Mouse (Mus musculus) kidney, embryonic 14.5 days (tissue): ENCODE data around the gene Etv6. TPM values are rescaled to one million over a fixed set of nuclear protein-coding genes. Genes with fewer than 3 reads are reported as not detected.

Experiments
- ATAC-seq: fragments of 200-750 bp; cut with Nextera tagmentation; 2 replicates; pipeline ENCODE4 v1.8.0; 2017; ENCODE audit warnings: moderate number of reproducible peaks, mild to moderate bottlenecking, moderate TSS enrichment, moderate library complexity; ENCODE audit not compliant: low FRiP score, low TSS enrichment
- H3K27ac ChIP-seq: fragments of 300-500 bp; sonication (generic); 2 replicates; pipeline ENCODE4 v1.5.1; 2014; ENCODE audit warnings: low read depth, mild to moderate bottlenecking, low read length, moderate library complexity, mixed read lengths
- H3K27me3 ChIP-seq: fragments of 300-500 bp; sonication (generic); 2 replicates; pipeline ENCODE4 v1.6.1; 2014; ENCODE audit warnings: mild to moderate bottlenecking, low read length; ENCODE audit not compliant: control insufficient read depth, insufficient read depth
- H3K36me3 ChIP-seq: fragments of 300-500 bp; sonication (generic); 2 replicates; pipeline ENCODE4 v1.6.1; 2014; ENCODE audit warnings: low read length, mixed read lengths; ENCODE audit not compliant: control insufficient read depth, insufficient read depth
- H3K4me1 ChIP-seq: fragments of 300-500 bp; sonication (generic); 2 replicates; pipeline ENCODE4 v1.6.1; 2014; ENCODE audit warnings: low read length, mixed read lengths; ENCODE audit not compliant: control insufficient read depth, insufficient read depth
- H3K4me2 ChIP-seq: fragments of 300-500 bp; sonication (generic); replicated peaks from 2 replicates; pipeline ENCODE4 v1.6.1; 2014; ENCODE audit warnings: low read depth, mild to moderate bottlenecking, low read length
- H3K4me3 ChIP-seq: fragments of 300-500 bp; sonication (generic); 2 replicates; pipeline ENCODE4 v1.5.1; 2014; ENCODE audit warnings: mild to moderate bottlenecking, low read length
- H3K9ac ChIP-seq: fragments of 300-500 bp; sonication (generic); 2 replicates; pipeline ENCODE4 v1.6.1; 2014; ENCODE audit warnings: low read depth, mild to moderate bottlenecking, low read length, moderate library complexity
- H3K9me3 ChIP-seq: fragments of 300-500 bp; sonication (generic); 2 replicates; pipeline ENCODE4 v1.6.1; 2016; ENCODE audit warnings: low read length; ENCODE audit not compliant: control insufficient read depth
- WGBS: fragments of 180-500 bp; shearing (Covaris S2); extraction: QIAGEN DNeasy Blood & Tissue Kit; methylation state at CpG from one replicate; pipeline ENCODE4 v1.1.7; 2014; 5-methylcytosine and 5-hydroxymethylcytosine counted together
- polyA plus RNA-seq: library from polyadenylated mRNA; unstranded; fragments of >200 nt; fragmentation: Nextera tagmentation; extraction: Ambion mirVana; gene quantifications from 2 replicates; pipeline ENCODE4 v1.2.1, GENCODE M21; 2014

Gene Etv6
- polyA plus RNA-seq, 1 experiment from 2014 or later: 18.1 TPM

DNA sequence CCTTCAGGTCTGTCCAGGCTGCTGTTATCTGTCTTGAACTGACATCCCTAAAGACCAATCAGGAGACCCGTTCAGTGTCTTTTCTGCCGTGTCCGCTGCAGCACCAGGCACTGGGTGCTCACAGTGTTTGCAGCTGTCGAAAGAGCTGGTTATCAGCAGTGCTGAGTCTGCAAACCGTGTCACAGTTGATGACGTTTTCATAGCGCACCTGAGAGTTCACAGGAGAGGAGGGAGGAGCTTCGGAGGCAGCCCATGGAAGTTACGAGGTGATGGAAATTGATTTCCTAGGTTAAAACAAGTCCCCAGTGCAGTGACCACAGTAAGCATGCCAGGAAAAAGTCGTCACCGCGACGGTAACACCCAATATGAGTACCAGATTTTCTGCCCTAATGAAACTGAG lies 125.5 kb downstream of the Etv6 start:
- H3K36me3 ChIP-seq: no peaks in the 10 kb centered on the region; the same call in 1 of the 2 replicates
- 65% methylated on average over 13 of the region's 13 CpGs for WGBS
- H3K4me1 ChIP-seq: peaks cover 4% of the 10 kb centered on the region; the same call in 1 of the 2 replicates
- no peak overlapping the region for H3K27ac ChIP-seq
- H3K9ac ChIP-seq: no peak overlapping the region
- no peaks in the 10 kb centered on the region for H3K27me3 ChIP-seq
- H3K4me2 ChIP-seq: no peak overlapping the region
- H3K4me3 ChIP-seq: no peak overlapping the region
- no peak for ATAC-seq
- H3K9me3 ChIP-seq: no peaks in the 10 kb centered on the region

DNA sequence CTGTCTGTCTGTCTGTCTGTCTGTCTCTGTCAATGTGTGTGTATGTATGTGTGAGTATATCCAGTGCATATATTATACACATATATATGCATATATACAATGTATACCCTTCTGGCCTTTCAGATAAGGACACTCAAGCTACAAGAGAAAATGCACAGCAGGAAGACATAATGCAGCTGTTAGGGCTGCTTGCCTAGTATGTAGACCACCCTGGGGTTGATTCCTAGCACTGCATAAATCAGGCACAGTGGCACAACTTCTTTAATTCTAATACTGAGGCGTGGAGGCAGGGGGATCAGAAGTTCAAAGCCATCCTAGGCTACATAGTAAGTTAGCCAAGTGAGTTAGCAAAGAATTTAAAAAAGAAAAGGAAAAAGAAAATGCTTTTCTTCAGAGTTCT lies 127.8 kb downstream of the Etv6 start:
- Histone ChIP-seq H3K27me3 (no peaks in the 10 kb centered on the region), H3K4me2 (no peak overlapping the region), H3K27ac (no peak overlapping the region), H3K4me1 (peaks cover 4% of the 10 kb centered on the region; the same call in 1 of the 2 replicates), H3K36me3 (no peaks in the 10 kb centered on the region; the same call in 1 of the 2 replicates), H3K9me3 (no peaks in the 10 kb centered on the region), H3K9ac (no peak overlapping the region), H3K4me3 (no peak overlapping the region)
- ATAC-seq: no peak
- WGBS: 63% methylated on average over 1 of the region's 1 CpGs

DNA sequence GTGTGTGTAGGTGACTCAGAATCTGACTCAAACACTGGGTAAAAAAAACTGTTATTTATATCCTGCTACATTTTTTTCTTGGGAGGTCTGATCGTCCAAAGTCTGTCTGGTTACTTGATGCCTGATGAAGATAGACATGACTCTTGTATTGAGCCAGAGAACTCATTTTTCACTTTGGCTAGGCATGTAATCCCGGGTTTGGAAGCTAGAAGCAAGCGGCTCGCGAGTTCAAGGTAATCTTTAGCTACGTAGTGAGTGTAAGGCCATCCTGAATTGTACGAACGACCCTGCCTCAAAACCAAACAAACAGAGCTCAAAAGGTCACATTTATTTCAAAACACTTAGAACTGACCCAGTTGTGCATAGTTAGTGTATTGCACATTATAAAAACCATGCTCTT lies 128.9 kb downstream of the Etv6 start:
- no peak overlapping the region for H3K27ac ChIP-seq
- H3K4me2 ChIP-seq: no peak overlapping the region
- H3K9ac ChIP-seq: no peak overlapping the region
- no peaks in the 10 kb centered on the region; the same call in 1 of the 2 replicates for H3K36me3 ChIP-seq
- 74% methylated on average over 8 of the region's 8 CpGs for WGBS
- no peak for ATAC-seq
- no peaks in the 10 kb centered on the region for H3K9me3 ChIP-seq
- no peaks in the 10 kb centered on the region for H3K27me3 ChIP-seq
- peaks cover 4% of the 10 kb centered on the region; the same call in 1 of the 2 replicates for H3K4me1 ChIP-seq
- H3K4me3 ChIP-seq: no peak overlapping the region

DNA sequence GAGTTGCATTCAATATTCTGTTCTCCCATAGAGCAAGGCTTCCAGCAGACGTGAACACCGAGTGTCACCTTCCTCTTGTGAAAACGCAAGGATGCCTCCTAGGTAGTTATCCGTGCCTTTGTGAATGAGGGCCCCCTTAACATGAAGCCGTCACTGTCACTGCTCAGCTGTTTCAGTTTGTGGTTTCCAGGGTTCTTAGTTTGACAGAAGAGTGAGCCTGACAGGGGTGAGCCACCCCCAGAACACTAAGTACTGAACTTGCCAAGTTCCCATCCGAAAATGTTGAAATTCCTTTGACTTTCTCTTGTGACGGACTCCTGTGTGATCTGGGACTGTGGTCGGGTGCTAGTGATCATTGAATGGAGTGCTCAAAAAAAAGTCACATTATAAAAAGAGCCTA lies 129.5 kb downstream of the Etv6 start:
- no peaks in the 10 kb centered on the region for H3K9me3 ChIP-seq
- no peak overlapping the region for H3K4me2 ChIP-seq
- H3K36me3 ChIP-seq: no peaks in the 10 kb centered on the region; the same call in 1 of the 2 replicates
- ATAC-seq: no peak
- H3K4me3 ChIP-seq: no peak overlapping the region
- no peak overlapping the region for H3K27ac ChIP-seq
- no peak overlapping the region for H3K9ac ChIP-seq
- WGBS: 71% methylated on average over 8 of the region's 8 CpGs
- no peaks in the 10 kb centered on the region for H3K27me3 ChIP-seq
- peaks cover 4% of the 10 kb centered on the region; the same call in 1 of the 2 replicates for H3K4me1 ChIP-seq

DNA sequence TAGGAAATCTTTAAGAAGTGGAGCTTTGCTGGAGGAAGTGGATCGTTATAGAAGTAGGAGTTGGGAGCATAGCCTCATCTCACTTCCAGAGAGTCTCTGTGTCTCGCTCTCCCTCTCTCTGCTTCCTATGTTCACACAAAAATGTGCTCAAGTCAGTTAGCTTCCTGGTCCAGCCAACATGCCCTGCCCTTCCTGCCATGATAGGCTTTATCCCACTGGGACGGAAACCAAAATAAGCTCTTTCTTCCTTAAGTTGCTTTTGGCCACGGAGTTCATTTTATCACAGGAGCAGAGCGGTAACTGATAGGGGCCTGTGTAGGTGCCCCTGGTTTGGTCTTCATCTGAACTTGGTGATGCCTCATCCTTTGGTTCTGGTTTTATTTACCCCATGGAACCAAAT lies 132.5 kb downstream of the Etv6 start:
- Histone ChIP-seq H3K9me3 (no peaks in the 10 kb centered on the region), H3K4me3 (no peak overlapping the region), H3K9ac (no peak overlapping the region), H3K36me3 (no peaks in the 10 kb centered on the region), H3K4me1 (0 out of 2 replicates have a peak, but pooled peaks cover 8% of the 10 kb centered on the region), H3K27ac (no peak overlapping the region), H3K4me2 (no peak overlapping the region), H3K27me3 (no peaks in the 10 kb centered on the region)
- 68% methylated on average over 5 of the region's 5 CpGs for WGBS
- ATAC-seq: no peak

DNA sequence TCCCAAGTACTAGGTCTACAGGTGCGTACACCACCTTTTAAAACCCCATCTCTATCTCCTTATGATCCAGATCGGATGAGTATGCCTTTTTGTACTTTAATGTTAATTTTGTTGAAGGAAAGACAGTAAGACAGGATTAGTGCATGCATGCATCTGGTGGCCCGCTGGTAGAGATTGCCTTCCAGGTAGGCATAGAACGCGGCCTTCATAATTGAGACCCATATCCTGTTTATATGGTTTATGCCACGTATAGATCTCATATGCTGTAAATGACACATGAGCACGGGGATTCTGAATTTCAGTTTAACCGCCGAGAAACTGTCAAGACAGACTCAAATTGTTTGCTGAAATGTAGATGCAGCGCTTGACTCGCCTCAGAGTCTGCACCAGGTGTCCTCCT lies 133.3 kb downstream of the Etv6 start:
- ATAC-seq: no peak
- no peaks in the 10 kb centered on the region for H3K27me3 ChIP-seq
- 0 out of 2 replicates have a peak, but pooled peaks cover 8% of the 10 kb centered on the region for H3K4me1 ChIP-seq
- H3K27ac ChIP-seq: no peak overlapping the region
- H3K4me2 ChIP-seq: no peak overlapping the region
- no peaks in the 10 kb centered on the region for H3K36me3 ChIP-seq
- H3K4me3 ChIP-seq: no peak overlapping the region
- no peak overlapping the region for H3K9ac ChIP-seq
- no peaks in the 10 kb centered on the region for H3K9me3 ChIP-seq
- WGBS: 88% methylated on average over 11 of the region's 11 CpGs

DNA sequence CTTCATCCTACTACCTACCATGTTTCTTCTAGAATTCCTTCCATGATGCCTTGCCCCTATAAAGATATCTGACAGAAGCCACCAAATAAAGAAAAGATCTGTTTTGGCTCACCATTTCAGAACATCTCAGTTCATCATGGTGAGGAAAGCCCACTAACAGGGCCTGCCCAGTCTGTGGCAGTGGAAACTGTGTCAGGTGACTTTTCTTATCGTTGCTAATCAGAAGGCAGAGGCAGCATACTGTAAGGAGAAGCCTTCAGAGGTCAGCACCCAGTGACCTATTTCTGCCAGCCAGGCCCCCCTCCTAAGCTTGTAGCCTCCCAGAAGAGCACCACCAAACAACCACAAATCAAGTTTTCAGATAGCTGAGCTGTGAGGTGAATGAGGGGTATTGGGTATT lies 135.7 kb downstream of the Etv6 start:
- Histone ChIP-seq H3K4me3 (no peak overlapping the region), H3K4me1 (0 out of 2 replicates have a peak, but pooled peaks cover 8% of the 10 kb centered on the region), H3K36me3 (no peaks in the 10 kb centered on the region), H3K27me3 (no peaks in the 10 kb centered on the region), H3K9ac (no peak overlapping the region), H3K9me3 (no peaks in the 10 kb centered on the region), H3K4me2 (no peak overlapping the region), H3K27ac (no peak overlapping the region)
- 37% methylated on average over 1 of the region's 1 CpGs for WGBS
- no peak for ATAC-seq

DNA sequence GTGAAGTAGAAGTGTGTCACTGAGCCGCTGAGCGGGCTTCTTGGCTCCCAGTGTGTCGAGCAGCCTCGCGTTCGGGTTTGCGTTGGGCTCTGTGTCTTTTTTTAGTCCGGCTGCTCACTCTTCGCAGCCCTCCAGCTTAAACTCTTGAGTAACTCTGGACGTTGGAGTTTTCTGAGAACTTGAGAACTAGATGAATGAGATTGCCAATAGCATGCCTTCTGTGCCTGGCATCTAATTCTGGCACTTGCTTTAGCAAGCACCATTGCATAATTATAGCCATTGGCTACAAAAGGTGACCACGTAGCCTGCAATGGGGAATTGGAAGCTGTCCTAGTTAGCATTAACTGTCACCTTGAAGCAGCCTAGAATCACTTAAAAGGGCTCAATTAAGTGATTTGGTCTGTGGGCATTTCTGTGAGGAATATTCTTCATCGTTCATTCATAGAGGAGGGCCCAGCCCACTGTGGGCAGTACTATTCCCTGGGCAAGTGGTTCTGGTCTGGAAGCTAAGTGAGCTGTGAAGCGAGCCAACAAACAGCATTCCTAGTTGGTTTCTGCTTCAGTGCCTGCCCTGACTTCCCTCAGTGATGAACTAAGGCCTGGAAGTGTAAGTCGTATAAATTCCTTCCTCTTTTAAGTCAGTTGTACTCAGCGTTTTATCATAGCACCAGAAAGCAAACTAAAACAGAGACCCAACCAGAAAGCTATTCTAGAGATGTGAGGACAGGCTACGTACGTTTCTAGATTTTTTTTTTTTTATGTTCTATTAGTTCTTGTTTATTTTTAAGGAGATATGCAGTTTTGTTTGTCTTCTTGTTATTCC lies 136.6 kb downstream of the Etv6 start:
- Histone ChIP-seq H3K4me1 (0 out of 2 replicates have a peak, but pooled peaks cover 11% of the 10 kb centered on the region), H3K9me3 (no peaks in the 10 kb centered on the region), H3K9ac (no peak overlapping the region), H3K4me3 (no peak overlapping the region), H3K27ac (no peak overlapping the region), H3K36me3 (no peaks in the 10 kb centered on the region), H3K27me3 (no peaks in the 10 kb centered on the region), H3K4me2 (no peak overlapping the region)
- 85% methylated on average over 17 of the region's 17 CpGs for WGBS
- ATAC-seq: no peak

DNA sequence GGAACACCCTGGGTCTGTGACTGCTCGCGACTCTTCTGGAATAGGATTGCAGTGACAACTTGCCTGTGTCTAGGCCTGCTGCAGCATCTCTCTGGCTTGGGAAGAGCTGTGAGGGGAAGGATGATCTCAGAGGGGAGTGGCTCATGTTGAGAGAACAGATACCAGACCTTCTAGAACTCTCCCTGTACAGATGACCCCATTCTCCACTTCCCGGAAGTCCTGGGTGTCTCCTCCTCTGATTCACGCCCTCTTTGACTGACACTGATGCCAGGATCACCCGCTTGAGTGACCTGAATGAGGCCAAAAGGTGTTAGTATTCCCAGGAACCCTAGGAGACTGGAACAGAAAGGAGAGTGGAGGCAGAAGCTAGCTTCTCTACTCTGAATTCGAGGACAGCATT lies 137.9 kb downstream of the Etv6 start:
- 0 out of 2 replicates have a peak, but pooled peaks cover 11% of the 10 kb centered on the region for H3K4me1 ChIP-seq
- H3K4me3 ChIP-seq: no peak overlapping the region
- no peaks in the 10 kb centered on the region for H3K27me3 ChIP-seq
- no peaks in the 10 kb centered on the region for H3K36me3 ChIP-seq
- no peak overlapping the region for H3K9ac ChIP-seq
- H3K27ac ChIP-seq: no peak overlapping the region
- 44% methylated on average over 6 of the region's 6 CpGs for WGBS
- H3K9me3 ChIP-seq: no peaks in the 10 kb centered on the region
- ATAC-seq: no peak
- H3K4me2 ChIP-seq: no peak overlapping the region
